Mouse (Mus musculus): ENCODE measurements around the gene Slc35a2.
"Not testable (repeated sequence)": the region's sequence is repeated elsewhere in the genome, so short reads cannot be mapped to it uniquely, and the experiment has no call there.

The Slc35a2 gene

DNA sequence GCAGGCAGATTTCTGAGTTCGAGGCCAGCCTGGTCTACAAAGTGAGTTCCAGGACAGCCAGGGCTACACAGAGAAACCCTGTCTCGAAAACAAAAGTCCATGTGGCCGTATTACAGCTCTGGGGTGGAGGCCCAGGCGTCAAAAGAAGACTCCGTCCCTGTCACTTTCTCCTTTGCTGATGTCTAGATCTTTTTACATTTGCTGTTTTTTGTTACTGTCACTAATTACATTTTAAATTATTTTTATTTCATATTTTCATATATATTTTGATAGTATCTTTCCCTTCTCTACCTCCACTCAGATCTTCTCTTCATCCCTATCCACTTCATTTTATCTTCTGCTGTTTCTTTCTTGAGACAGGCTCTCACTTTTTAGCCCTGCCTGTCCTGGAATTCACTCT lies 23.9 kb downstream of the Slc35a2 start, which contains the start of gene Gm10491:
Gm10491 (minus strand) TSS at position 101 of the 400 bp plus-strand sequence.
- no peak for ATAC-seq (ENCODE audit: low TSS enrichment)

DNA sequence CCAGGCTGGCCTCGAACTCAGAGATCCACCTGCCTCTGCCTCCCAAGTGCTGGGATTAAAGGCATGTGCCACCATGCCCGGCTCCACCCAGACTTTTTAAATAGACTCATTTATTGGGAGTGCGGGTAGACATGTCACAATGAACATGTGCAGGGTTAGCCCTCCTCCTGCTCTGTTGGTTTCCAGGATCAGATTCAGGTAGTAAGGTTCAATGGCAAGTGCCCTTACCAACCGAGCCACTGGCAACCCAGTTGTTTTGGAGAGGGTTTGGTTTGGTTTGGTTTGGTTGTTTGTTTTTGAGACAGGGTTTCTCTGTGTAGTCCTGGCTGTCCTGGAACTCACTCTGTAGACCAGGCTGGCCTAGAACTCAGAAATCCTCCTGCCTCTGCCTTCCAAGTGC lies 25.4 kb downstream of the Slc35a2 start, which contains the start of gene Gm10490:
Gm10490 (plus strand) TSS at position 301 of the 400 bp plus-strand sequence.
- not testable (repeated sequence) for ATAC-seq (ENCODE audit: low TSS enrichment)

DNA sequence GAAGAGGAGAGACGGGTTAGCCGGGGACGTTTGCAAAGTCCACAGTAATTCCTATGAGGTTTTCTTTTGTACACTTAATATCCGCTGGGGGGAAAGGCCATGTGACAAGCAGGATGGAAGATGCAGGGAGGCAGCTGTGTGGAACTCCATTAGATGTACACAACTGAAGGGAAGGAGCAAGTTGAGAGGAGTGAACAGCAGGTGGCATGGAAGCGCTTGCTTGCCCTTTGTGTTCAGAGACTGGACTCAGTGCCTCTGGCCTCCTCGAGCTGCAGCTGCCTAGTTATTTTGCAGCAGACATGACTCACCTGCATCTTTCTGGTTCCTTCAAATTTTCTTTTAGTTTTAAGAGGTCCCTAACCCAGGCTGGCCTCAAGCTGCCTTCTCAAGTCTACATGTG lies 26.6 kb downstream of the Slc35a2 start:
- ATAC-seq (ENCODE audit: low TSS enrichment) = no peak

DNA sequence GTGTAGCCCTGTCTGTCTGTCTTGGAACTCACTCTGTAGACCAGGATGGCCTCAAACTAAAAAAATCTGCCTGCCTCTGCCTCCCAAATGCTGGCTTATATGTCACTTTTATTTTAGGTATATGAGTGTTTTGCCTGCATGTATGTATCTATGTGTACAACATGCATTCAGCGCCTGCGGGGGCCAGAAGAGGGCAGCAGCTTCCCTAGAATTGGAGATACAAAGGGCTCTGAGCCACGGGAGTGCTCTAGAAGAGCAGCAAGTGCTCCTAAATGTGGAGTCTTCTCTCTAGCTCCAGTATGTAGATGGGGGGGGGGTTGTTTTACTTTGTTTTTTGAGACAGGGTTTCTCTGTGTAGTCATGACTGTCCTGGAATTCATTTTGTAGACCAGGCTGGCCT lies 31.8 kb downstream of the Slc35a2 start:
- peak; percentile 45; the same call in 1 of the 2 replicates for ATAC-seq (ENCODE audit: low TSS enrichment)

DNA sequence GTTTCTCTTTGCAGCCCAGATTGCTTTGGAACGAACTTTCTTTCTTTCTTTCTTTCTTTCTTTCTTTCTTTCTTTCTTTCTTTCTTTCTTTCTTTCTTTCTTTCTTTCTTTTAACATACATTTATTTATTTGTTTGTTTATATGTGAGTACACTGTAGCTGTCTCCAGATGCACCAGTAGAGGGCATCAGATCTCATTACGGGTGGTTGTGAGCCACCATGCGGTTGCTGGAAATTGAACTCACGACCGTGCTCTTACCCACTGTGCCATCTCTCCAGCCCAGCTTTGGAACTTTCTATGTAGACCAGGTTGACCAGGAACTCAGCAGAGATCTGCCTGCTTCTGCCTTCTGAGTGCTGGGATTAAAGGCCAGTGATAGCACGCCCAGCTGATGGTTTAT lies 34.1 kb downstream of the Slc35a2 start:
- not testable (repeated sequence) for ATAC-seq (ENCODE audit: low TSS enrichment)

DNA sequence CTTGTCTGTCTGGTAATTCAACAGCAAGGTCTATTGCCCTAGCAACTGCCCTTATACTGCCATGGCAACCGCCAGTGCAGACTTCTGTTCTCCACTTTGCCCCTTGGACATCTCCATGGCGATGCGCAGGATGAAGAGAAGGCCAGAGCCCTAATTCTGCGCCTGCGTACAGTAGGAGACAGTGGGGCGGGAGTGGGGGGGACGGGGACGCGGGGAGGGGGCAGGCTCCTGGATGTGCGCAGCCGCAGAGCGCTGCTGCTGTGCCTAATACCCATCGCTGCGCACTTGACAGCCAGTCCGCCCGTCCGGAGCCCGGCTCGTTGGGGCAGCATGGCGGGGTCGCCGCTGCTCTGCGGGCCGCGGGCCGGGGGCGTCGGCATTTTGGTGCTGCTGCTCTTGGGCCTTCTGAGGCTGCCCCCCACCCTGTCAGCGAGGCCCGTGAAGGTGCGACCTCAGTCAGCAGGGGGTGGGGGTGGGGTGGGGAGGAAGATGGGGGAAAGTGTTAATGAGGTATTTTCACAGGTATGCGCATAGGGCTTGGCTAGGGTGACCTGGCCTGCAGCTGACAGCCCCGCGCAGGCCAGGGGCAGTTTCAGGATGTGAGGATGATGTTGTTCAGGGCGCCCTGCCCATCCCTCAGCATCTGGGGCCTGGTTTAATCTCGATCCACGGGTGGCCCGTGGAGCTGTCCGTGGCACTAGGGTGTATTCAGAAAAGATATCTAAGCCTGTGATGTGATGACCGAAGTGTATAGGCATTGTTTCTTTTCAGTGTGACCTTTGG lies 36.0 kb downstream of the Slc35a2 start, which contains the start of gene Pcsk1n:
Pcsk1n (plus strand) TSS at position 222 of the 783 bp plus-strand sequence.
- ATAC-seq (ENCODE audit: low TSS enrichment) = peak; percentile 79

DNA sequence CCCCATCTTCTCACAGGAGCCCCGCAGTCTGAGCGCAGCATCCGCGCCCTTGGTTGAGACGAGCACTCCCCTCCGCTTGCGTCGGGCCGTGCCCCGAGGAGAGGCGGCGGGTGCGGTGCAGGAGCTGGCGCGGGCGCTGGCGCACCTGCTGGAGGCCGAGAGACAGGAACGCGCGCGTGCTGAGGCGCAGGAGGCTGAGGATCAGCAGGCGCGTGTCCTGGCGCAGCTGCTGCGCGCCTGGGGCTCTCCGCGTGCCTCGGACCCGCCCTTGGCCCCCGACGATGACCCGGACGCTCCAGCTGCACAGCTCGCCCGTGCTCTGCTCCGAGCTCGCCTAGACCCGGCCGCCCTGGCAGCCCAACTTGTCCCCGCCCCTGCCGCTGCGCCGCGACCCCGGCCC lies 38.2 kb downstream of the Slc35a2 start:
- ATAC-seq (ENCODE audit: low TSS enrichment) = 0 out of 2 replicates have a peak, but pooled peaks have one; percentile 11

DNA sequence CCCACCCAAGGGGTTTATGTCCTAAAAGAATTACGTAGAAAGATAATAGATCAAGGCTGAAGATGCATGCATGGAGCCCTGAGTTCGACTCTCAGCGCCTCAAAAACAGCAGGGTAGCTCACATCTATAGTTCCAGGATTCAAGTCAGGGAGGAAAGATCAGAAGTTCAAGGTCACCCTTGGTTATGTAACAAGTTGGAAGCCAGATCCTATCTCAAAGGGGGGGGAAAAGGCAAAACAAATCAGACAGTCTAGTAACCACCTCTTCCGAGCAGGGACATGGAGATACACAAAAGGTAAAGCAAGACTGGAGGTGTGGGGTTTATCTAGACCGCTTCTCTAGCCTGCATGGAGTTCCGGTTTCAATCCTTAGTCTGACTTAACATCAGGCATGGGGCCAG lies 42.4 kb downstream of the Slc35a2 start:
- ATAC-seq (ENCODE audit: low TSS enrichment) = no peak

DNA sequence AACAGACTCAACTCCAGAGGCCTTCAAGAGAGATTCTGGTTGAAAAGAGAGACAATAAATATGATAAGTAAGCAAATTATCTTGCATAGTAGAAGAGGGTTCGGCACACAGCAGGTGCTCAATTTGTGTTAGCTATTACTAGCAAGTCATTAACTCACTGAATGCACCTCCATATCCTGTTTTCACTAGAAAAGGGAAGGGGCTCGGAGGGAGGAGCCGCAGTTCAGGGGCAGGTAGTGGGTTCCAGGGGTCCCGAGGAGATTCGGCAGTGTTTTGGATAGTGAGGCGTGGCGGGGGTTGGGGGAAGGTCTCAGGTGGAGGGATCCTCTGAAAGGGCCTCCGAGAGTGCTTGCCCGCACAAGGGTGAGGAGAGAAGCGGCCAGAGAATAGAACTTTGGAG lies 43.3 kb downstream of the Slc35a2 start:
- ATAC-seq (ENCODE audit: low TSS enrichment) = no peak

DNA sequence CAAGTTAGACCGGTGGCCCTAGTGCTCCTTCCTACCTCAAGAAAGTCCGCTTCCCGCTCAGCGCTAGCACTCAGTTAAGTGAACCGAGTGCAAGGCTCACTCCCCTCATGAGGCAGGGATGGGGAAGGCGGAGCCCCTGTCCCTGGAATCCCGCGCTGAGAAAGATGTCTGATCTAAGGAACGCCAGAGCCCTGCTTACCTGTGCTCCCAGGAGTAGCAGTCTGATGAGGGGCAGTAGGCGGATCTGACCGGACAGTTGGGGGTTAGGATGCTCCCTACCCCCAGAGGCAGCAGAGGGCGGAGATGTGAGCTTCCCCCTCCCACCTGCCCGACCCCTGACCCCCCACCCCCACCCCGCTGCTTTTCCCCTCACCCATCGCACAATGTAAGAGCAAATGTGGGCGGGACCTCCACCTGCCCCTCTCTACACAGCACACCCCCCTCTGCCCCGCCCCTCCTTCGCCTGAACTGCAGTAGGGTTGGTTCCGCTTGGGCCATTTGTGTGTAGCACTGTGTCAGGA lies 44.5 kb downstream of the Slc35a2 start, which contains the start of gene Eras:
Eras (minus strand) TSS at position 338 of the 521 bp plus-strand sequence.
- ATAC-seq (ENCODE audit: low TSS enrichment) = no peak

DNA sequence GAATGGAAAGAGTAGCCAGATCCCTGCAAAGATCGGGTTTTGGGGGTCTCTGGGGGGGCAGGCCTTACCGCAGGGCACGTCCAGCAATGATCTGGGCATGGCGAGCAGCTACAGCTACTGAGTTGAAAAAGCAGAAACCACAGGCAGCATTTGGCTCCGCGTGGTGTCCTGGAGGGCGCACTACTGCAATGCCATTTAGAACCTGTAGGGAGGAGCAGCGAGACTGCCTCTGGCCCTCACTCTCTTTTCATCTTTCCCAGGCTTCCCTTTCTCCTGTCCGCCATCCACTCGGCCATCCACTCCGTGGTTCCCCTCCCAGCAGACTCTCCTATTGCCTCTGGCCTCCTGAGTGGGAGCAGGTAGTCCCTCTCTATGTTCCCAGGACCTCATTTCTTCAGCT lies 53.0 kb downstream of the Slc35a2 start:
- no peak for ATAC-seq (ENCODE audit: low TSS enrichment)

DNA sequence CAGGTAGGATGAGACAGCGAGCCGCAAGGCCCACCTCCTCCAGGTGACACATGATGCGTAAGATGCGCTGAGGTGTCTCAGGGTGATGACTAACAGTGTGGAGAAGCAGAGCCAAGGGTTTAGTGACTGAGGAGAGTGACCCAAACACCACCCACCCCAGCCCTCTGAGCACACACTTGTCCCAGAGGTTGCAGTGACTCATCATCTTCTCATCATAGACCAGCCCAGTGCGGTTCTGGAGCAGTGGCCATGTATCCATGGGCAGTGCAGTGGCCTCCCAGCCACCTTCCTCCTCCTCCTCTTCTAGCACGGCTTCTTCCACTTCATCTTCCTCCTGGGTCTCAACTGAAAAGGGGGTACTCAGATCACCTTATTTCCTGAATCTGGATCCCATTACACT lies 53.8 kb downstream of the Slc35a2 start:
- no peak for ATAC-seq (ENCODE audit: low TSS enrichment)
